Mouse (Mus musculus) cerebellum, adult 9-10 months (tissue): ENCODE results near the gene Gm42791.

Experiments
- DNase-seq: peaks from one replicate; pipeline ENCODE4 v3.0.0; 2022

Gene Gm42791

GRCm38 (mm10) chr5:148912262-148912661 is 82.7 kb downstream of the Gm42791 start:
- DNase-seq = no peak

GRCm38 (mm10) chr5:148910066-148910465 is 84.9 kb downstream of the Gm42791 start:
- DNase-seq = no peak

GRCm38 (mm10) chr5:148909402-148909801 is 85.5 kb downstream of the Gm42791 start:
- no peak for DNase-seq

- DNase-seq = no peak
These were observed 85.9 kb downstream of the Gm42791 start for GRCm38 (mm10) chr5:148909057-148909395.

- DNase-seq = no peak
These were observed 86.5 kb downstream of the Gm42791 start for GRCm38 (mm10) chr5:148908191-148909056.

- no peak for DNase-seq
These were observed 88.6 kb downstream of the Gm42791 start for GRCm38 (mm10) chr5:148906305-148906704.

- DNase-seq = peak; percentile 44
These were observed 90.1 kb downstream of the Gm42791 start for GRCm38 (mm10) chr5:148904846-148905245.

- no peak for DNase-seq
These were observed 95.6 kb downstream of the Gm42791 start for GRCm38 (mm10) chr5:148899361-148899760.

GRCm38 (mm10) chr5:148897941-148898417 is 97.0 kb downstream of the Gm42791 start:
- DNase-seq = no peak

GRCm38 (mm10) chr5:148897069-148897702 is 97.8 kb downstream of the Gm42791 start:
- DNase-seq = no peak

- no peak for DNase-seq
These were observed 98.4 kb downstream of the Gm42791 start for GRCm38 (mm10) chr5:148896515-148896914.

- DNase-seq = no peak
These were observed 99.1 kb downstream of the Gm42791 start for GRCm38 (mm10) chr5:148895833-148896232.

GRCm38 (mm10) chr5:148895034-148895433 is 99.9 kb downstream of the Gm42791 start:
- DNase-seq = no peak

GRCm38 (mm10) chr5:148890237-148890636 is 104.7 kb downstream of the Gm42791 start:
- DNase-seq = no peak

- DNase-seq = no peak
These were observed 106.9 kb downstream of the Gm42791 start for GRCm38 (mm10) chr5:148888032-148888431.

- DNase-seq = no peak
These were observed 108.9 kb downstream of the Gm42791 start for GRCm38 (mm10) chr5:148885821-148886609.

- no peak for DNase-seq
These were observed 111.3 kb downstream of the Gm42791 start for GRCm38 (mm10) chr5:148883671-148884070.

- peak; percentile 14 for DNase-seq
These were observed 115.7 kb downstream of the Gm42791 start for GRCm38 (mm10) chr5:148879218-148879617.

- no peak for DNase-seq
These were observed 121.8 kb downstream of the Gm42791 start for GRCm38 (mm10) chr5:148873116-148873515.

- DNase-seq = no peak
These were observed 125.4 kb downstream of the Gm42791 start for GRCm38 (mm10) chr5:148869583-148869982.

- no peak for DNase-seq
These were observed 127.2 kb downstream of the Gm42791 start for GRCm38 (mm10) chr5:148867766-148868165.

GRCm38 (mm10) chr5:148867171-148867570 is 127.8 kb downstream of the Gm42791 start:
- no peak for DNase-seq

- DNase-seq = no peak
These were observed 128.4 kb downstream of the Gm42791 start for GRCm38 (mm10) chr5:148866571-148866970.
